Mouse (Mus musculus) hindbrain, embryonic 11.5 days (tissue): ENCODE measurements at regions not wholly inside any gene's neighbourhood (a gene's known extent, or its start where the extent isn't known, plus 50 kb on each side); places are given as distances from the start of the nearest gene placed in this dataset.
"Not testable (repeated sequence)": the region's sequence is repeated elsewhere in the genome, so short reads cannot be mapped to it uniquely, and the experiment has no call there.

Experiments used
- ATAC-seq: fragments of 200-750 bp; cut with Nextera tagmentation; 2 replicates; pipeline ENCODE4 v1.8.0; 2017; ENCODE audit warnings: mild to moderate bottlenecking, moderate TSS enrichment, moderate library complexity; ENCODE audit not compliant: low FRiP score
- DNase-seq: peaks from one replicate; pipeline ENCODE4 v3.0.0-alpha.2; 2015; ENCODE audit warnings: low spot score
- H3K27ac ChIP-seq: fragments of 300-500 bp; sonication (generic); 2 replicates; pipeline ENCODE4 v1.5.1; 2014; ENCODE audit warnings: mild to moderate bottlenecking, low read depth, low read length
- H3K27me3 ChIP-seq: fragments of 300-500 bp; sonication (generic); 2 replicates; pipeline ENCODE4 v1.6.1; 2014; ENCODE audit warnings: mild to moderate bottlenecking, low read length, moderate library complexity, mixed read lengths; ENCODE audit not compliant: control insufficient read depth, insufficient read depth
- H3K36me3 ChIP-seq: fragments of 300-500 bp; sonication (generic); 2 replicates; pipeline ENCODE4 v1.6.1; 2014; ENCODE audit warnings: mild to moderate bottlenecking, low read length, moderate library complexity, mixed read lengths; ENCODE audit not compliant: control insufficient read depth, insufficient read depth
- H3K4me1 ChIP-seq: fragments of 300-500 bp; sonication (generic); replicated peaks from 2 replicates; pipeline ENCODE4 v1.6.1; 2014; ENCODE audit warnings: low read length, mixed read lengths; ENCODE audit not compliant: control insufficient read depth, insufficient read depth
- H3K4me2 ChIP-seq: fragments of 300-500 bp; sonication (generic); replicated peaks from 2 replicates; pipeline ENCODE4 v1.6.1; 2014; ENCODE audit warnings: mild to moderate bottlenecking, low read depth, low read length
- H3K4me3 ChIP-seq: fragments of 300-500 bp; sonication (generic); 2 replicates; pipeline ENCODE4 v1.5.1; 2014; ENCODE audit warnings: low read depth, low read length
- H3K9ac ChIP-seq: fragments of 300-500 bp; sonication (generic); 2 replicates; pipeline ENCODE4 v1.6.1; 2014; ENCODE audit warnings: low read depth, low read length
- H3K9me3 ChIP-seq: fragments of 300-500 bp; sonication (generic); 2 replicates; pipeline ENCODE4 v1.6.1; 2016; ENCODE audit warnings: low read length; ENCODE audit not compliant: control insufficient read depth
- whole genome bisulfite sequencing: fragments of 180-500 bp; shearing (Covaris S2); extraction: QIAGEN DNeasy Blood & Tissue Kit; methylation state at CpG from one replicate; pipeline ENCODE4 v1.1.7; 2014; 5-methylcytosine and 5-hydroxymethylcytosine counted together

DNA sequence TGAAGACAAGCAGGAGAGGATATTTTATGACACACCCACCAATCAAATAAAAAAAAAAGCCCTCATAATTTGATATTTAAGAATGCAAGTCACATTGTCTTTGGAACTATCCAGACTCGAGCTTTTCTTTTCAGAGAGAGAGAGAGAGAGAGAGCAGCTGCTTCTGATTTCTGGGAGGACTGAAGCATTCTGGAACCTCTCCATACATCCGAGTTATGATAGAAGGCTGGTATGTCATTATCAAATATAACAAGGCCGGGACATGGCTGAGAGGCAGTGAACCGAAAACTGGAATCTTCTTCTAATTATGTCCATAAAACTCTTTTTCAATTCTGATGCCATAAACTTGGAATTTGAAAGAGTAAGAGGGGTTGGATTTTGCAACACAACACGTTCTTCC, 284.3 kb downstream of the Setd4 start:
- DNase-seq (no peak), ATAC-seq (no peak)
- Histone ChIP-seq H3K4me1 (no peaks in the 10 kb centered on the region), H3K36me3 (no peaks in the 10 kb centered on the region), H3K4me2 (no peak overlapping the region), H3K9ac (no peak overlapping the region), H3K27me3 (no peaks in the 10 kb centered on the region), H3K27ac (no peak overlapping the region), H3K9me3 (no peaks in the 10 kb centered on the region), H3K4me3 (no peak overlapping the region)
- WGBS = 83% methylated on average over 5 of the region's 5 CpGs

DNA sequence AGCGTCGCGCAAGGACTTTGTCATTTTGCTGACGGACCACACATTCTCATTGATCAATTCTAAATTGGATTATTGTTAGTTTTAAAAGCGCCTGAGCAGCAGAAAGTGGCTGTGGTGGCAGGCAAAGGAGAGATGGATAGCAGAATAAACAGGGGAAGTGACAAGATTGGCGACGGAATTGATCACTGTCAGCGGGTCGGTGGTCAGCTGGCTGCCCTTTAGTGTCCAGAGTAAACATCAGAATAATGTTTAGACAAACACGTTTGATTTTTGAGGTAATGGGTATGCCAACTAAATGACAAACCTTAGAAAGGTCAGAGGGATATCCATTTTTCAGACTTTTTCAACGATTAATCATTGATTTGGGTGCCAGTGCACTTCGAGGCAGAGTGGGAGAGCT, 292.2 kb downstream of the Setd4 start:
- Histone ChIP-seq H3K27ac (no peak overlapping the region), H3K9me3 (no peaks in the 10 kb centered on the region), H3K9ac (no peak overlapping the region), H3K4me1 (no peaks in the 10 kb centered on the region), H3K36me3 (no peaks in the 10 kb centered on the region), H3K27me3 (no peaks in the 10 kb centered on the region), H3K4me2 (no peak overlapping the region), H3K4me3 (no peak overlapping the region)
- no peak for DNase-seq
- 72% methylated on average over 12 of the region's 12 CpGs for WGBS
- no peak for ATAC-seq

DNA sequence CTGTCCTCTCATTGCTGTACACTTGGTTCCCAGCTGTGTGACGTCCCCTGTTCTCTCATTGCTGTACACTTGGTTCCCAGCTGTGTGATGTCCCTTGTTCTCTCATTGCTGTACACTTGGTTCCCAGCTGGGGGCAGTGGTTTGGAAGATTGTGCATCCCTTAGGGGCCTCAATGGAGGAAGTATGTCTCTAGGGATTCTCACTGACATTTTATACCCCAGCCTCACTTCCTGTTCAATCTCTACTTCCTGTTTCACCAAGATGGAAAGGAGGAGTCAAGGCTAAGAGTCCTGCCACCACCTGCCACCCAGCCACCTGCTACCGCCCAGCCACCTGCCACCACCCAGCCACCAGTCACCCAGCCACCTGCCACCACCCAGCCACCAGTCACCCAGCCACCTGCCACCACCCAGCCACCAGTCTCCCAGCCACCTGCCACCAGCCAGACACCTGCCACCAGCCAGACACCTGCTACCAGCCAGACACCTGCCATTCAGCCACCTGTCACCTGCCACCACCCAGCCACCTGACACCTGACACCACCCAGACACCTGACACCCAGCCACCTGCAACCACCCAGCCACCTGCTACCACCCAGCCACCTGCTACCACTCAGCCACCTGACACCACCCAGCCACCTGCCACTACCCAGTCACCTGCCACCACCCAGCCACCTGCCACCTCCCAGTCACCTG, 295.1 kb downstream of the Setd4 start:
- Histone ChIP-seq H3K4me3 (no peak overlapping the region), H3K9me3 (no peaks in the 10 kb centered on the region), H3K27ac (no peak overlapping the region), H3K9ac (no peak overlapping the region), H3K27me3 (no peaks in the 10 kb centered on the region), H3K4me2 (no peak overlapping the region), H3K36me3 (no peaks in the 10 kb centered on the region), H3K4me1 (no peaks in the 10 kb centered on the region)
- WGBS = 87% methylated on average over 2 of the region's 2 CpGs
- DNase-seq (no peak), ATAC-seq (no peak)

DNA sequence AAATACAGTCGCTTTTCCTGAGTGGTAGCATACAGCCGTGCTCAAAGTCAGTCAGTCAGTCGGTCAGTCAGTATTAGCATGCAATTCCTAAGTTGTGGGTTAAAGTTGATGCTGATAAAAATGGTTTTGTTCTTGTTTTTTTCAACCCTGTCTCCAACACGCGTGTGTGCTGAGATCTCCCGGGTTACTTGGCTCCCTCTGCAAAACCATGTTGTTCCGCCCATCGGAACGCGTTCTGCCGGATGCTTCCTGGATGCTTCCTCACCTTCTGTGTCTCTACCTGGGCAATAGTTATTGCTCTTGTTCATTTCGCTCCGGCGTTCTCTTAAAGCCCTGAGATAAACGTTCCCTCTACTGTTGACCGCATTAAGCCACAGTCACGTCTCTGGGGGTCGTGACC, 296.9 kb downstream of the Setd4 start:
- DNase-seq (no peak), ATAC-seq (no peak)
- Histone ChIP-seq H3K4me3 (no peak overlapping the region), H3K27ac (no peak overlapping the region), H3K9me3 (no peaks in the 10 kb centered on the region), H3K4me1 (no peaks in the 10 kb centered on the region), H3K4me2 (no peak overlapping the region), H3K36me3 (no peaks in the 10 kb centered on the region), H3K9ac (no peak overlapping the region), H3K27me3 (0 out of 2 replicates have a peak, but pooled peaks cover 2% of the 10 kb centered on the region)
- 95% methylated on average over 18 of the region's 18 CpGs for WGBS

DNA sequence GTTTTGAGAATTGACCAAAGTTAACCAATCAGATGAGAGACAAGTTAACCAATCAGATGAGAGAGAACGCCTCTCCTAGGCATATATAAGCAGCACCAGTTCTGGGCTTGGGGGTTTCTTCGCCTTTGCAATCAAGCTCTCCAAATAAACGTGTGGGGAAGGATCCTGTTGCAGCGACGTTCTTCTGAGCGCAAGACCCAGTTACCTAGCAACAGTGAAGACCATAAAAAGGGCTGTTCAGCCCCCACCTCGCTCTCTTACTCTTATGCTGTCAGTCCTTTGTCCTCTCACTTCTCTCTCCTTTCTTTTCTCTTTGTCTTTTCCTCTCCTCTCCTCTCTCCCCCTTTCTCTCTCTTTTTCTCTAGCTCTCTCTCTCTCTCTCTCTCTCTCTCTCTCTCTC, 297.7 kb downstream of the Setd4 start:
- ATAC-seq, H3K27me3 ChIP-seq, H3K27ac ChIP-seq, H3K4me2 ChIP-seq, H3K4me1 ChIP-seq, H3K9me3 ChIP-seq, H3K4me3 ChIP-seq, DNase-seq, H3K36me3 ChIP-seq, H3K9ac ChIP-seq: not testable (repeated sequence)
- WGBS = 62% methylated on average over 7 of the region's 7 CpGs

DNA sequence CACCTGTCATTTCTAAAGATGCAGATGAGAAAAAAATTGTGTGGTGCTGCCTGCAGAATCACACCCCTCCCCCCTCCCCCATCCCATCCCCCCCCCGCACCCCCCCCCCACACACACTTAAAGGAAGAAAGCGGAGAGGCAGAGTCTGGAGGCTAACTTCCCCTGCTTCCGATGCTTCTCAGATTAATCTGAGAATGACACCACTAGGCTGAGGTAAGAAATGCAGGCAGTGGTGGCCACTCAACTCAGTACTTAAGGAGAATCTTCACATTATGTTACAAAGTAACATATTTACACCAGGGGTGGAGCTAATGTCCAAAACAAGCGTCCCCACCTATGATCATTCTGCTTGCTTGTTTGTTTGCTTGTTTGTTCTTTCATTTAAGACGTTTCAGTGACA, 309.4 kb downstream of the Setd4 start:
- Histone ChIP-seq H3K4me1 (no peaks in the 10 kb centered on the region), H3K36me3 (no peaks in the 10 kb centered on the region), H3K27me3 (peaks cover 4% of the 10 kb centered on the region), H3K4me3 (no peak overlapping the region), H3K9ac (no peak overlapping the region), H3K4me2 (no peak overlapping the region), H3K9me3 (no peaks in the 10 kb centered on the region), H3K27ac (no peak overlapping the region)
- ATAC-seq = no peak
- DNase-seq = no peak
- WGBS = 58% methylated on average over 4 of the region's 5 CpGs

DNA sequence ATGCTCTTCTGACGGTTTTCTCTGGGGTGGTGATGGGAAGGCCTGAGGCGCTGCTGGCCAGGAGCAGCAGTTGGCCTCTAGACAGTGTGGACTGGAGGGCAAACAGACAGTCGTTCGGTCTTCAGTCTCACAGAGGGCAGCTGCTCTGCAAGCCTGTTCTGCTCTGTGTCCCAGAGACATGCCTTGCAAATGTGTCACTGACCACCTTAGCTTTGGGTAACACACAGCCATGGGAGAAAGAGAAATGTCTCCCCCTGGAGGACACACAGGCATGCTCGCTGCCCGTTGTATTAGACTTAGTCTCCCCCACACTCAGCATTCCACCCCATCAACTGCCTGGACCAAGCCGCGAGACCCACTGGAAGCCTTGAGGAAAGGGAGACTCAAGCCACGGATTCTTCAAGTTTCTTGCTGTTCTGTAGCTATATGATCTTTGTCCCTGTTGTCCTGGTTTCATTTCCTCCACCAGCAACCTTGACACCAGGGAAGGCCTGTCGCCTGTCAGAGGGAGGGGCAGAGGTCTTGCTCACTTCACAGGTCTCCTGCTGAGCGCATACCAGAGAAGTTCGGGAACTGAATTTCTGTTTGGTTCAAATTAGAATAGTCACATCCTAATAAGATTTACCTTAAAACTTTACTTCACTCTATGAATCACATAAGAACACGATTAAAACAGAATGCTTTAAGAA, 310.8 kb downstream of the Setd4 start:
- ATAC-seq (peak; percentile 73), DNase-seq (peak; percentile 85)
- Histone ChIP-seq H3K4me2 (no peak overlapping the region), H3K27me3 (peaks cover 4% of the 10 kb centered on the region), H3K36me3 (no peaks in the 10 kb centered on the region), H3K4me1 (no peaks in the 10 kb centered on the region), H3K9me3 (no peaks in the 10 kb centered on the region), H3K27ac (no peak overlapping the region), H3K4me3 (no peak overlapping the region), H3K9ac (no peak overlapping the region)
- WGBS = 20% methylated on average over 13 of the region's 13 CpGs

DNA sequence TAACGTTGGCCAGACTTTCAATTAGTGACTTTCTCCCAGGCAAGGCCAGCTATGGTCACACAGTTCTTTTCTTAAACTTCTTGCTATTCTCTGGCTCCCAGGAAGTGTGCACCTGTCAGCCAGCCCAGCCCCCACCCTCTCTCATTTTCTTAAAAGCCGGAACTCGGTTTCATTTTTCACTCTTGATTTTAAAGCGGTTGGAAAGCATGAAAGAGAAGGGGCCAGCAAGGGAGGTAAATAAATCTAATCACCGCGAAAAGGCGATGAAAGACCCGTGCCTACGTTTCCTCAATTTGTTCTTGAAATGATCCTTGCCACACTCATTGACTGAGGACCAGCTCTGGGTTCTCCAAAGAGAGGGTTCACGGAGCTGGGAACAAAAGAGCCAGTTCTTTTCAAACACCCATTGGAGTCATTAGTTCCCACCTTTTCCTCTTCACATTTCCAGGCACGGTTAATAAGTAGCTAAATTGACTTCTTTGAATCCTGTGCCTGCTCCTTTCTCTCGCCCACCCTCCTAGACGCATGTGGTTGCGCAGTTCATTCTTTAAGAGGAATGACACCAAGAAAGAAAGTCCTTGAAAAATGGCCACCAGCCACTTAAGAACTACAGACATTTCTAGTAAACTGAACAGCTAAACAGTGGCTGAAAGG, 311.6 kb downstream of the Setd4 start:
- no peak overlapping the region for H3K27ac ChIP-seq
- no peaks in the 10 kb centered on the region for H3K4me1 ChIP-seq
- H3K9ac ChIP-seq = no peak overlapping the region
- ATAC-seq (peak; percentile 57; the same call in 1 of the 2 replicates), DNase-seq (peak; percentile 18)
- no peak overlapping the region for H3K4me3 ChIP-seq
- H3K9me3 ChIP-seq = no peaks in the 10 kb centered on the region
- no peaks in the 10 kb centered on the region for H3K36me3 ChIP-seq
- 32% methylated on average over 14 of the region's 14 CpGs for WGBS
- H3K4me2 ChIP-seq = no peak overlapping the region
- H3K27me3 ChIP-seq = peaks cover 4% of the 10 kb centered on the region

DNA sequence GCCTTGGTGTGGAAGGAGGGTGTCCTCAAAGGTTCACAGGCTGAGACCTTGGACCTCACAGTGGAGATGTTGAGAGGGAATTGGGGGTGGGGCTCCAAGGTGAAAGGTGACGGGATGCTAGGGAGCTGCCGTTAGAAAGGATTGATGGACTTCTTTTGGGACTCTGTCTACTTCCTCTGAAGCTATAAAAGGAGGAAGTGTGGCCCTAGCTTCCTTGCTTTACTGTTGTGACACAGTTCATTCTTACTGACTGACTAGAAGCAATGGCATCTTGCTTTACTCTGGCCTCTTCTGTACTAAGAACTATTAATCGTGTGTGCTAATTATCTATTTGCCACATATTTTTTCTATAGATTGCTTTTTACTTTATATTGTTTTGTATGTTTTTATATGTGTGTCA, 315.8 kb downstream of the Setd4 start:
- no peak overlapping the region for H3K4me2 ChIP-seq
- DNase-seq (no peak), ATAC-seq (no peak)
- H3K4me1 ChIP-seq = no peaks in the 10 kb centered on the region
- H3K27ac ChIP-seq = no peak overlapping the region
- no peaks in the 10 kb centered on the region for H3K9me3 ChIP-seq
- no peak overlapping the region for H3K9ac ChIP-seq
- H3K36me3 ChIP-seq = no peaks in the 10 kb centered on the region
- H3K4me3 ChIP-seq = no peak overlapping the region
- no peaks in the 10 kb centered on the region for H3K27me3 ChIP-seq
- WGBS = 67% methylated on average over 3 of the region's 3 CpGs
